Mouse (Mus musculus) thymus, postnatal 36 days (tissue): ENCODE measurements around the gene Anapc13.

ENCODE experiments used
- DNase-seq, 2 experiments: peaks; one replicate each; pipeline ENCODE4 v3.0.0; 2022; ENCODE audit warnings: mixed read lengths in 2 of 2

Gene Anapc13

DNA sequence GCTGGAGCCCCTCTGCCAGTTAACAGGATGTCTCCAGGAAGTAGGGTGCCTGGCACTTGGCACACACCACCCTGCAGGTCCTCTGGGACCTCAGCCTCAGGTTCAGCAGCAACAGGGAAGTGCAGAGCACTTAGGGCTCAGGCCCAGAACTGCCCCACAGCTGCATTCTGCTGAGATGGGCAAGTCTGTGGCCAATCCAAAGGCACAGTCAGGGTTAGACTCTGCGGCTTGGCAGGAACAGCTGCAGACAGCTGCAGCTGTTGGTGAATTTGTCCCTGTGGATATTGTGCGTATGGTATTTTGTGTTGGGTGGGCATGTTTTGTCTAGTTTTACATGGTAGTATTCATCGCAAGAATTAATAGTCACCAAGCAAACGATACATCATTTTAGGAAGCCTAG, 6.1 kb downstream of the Anapc13 start:
- no peak for DNase-seq

DNA sequence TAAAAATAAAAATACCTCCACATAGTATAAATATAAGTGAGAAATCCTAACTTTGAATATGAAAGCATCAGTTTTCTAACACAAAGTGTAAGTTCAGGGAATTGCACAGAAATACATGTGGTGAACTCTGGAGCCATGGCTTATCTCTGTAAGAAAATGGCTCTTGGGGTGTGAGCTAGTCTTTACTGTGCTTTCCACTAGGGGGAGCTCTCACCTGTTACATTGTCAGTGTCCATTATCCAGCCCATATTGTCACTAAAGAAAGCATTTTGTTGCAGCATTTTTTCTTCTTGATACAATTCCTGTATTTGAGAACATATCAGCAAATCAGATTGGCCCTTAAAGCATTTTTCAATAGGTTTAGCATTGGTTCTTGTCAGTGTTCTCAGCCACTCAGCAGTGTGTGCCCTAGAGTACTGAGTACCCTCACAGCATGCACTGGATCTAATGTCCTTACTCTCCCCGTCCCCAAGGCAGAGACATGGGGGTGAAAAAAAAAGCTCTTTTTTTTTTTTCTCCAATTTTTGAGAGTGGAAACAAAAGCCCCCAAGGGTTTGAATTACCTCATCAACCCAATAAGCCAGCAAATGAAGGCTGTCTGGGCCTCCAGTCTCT, 6.9 kb downstream of the Anapc13 start:
- DNase-seq, result peak in 1 of 2 experiments; percentile 18

DNA sequence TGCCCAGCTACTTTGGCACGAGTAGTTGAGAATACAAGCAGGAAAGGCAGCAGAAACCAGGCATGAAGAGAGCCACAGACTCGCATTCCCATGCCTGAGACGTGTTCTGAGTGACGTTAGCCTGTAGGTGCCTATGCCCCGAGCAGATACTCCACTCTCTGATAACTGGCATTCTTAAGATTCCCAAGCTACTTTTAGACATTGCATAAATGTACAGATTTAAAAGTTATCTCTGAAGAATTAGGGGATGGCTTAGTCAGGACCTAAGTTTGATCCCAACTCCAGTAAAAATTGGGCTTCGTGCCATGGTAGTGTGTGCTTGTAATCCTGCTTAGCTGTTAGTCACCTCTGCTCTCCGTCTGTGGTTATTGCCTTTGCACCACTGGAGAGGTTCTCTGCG, 8.4 kb downstream of the Anapc13 start:
- DNase-seq, result no peak

DNA sequence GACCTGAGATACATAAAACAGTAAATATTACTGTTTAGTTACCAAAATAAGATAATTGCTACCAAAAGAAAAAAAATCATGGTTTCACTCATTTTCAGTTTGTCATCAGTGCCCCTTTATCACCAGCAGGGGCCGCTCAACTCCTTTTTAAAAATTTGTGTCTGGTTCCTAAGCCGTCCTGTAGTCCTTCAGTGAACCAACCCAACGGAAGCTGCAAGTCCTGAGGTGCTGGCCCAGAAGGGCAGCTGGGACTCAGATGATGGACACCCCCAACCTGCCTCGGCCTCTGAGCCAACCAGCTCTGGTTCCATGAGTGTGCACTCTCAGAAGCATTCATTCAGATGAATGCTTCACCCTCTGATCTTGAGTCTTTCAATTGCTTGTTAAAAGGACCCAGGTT, 10.5 kb downstream of the Anapc13 start:
- peak; percentile 22 to 29 for DNase-seq

DNA sequence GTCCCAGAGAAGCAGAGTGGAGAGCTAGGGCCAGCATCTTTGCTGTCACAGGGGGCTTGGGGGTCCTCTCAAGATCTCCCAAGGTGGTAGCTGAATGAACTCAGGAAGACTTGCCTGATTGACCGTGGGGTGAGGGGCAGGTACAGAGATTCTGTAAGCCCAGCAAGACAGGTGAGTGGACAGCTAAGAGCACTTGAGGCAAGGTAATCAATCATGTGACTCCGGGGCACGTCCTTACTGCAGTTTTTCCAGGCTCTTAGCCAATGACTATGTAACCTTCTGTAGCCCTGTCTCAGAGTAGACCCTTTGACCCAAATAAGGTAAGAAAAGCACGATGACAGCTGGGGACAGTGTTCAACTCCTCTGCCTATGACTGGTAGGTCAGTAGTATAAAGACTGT, 11.0 kb downstream of the Anapc13 start:
- DNase-seq, result no peak

DNA sequence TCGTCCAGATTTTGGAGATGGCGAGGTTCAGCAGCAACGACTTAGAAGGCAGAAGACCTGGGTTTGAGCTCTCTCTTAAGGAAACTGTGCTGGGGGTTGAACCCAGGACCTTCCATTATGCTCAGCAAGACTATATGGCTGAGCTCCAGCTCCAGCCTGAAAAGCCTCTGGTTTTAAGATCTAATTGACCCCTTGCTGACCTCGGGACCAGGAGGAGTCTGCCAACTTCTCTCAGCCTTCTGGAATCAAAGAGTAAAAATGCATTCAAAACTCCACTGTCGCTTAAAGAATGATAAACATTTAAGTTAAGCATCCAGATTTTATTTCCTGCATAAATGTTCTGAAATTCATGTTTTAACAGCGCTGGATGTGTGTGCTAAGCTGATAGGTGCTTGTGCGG, 12.9 kb downstream of the Anapc13 start:
- DNase-seq, result no peak

DNA sequence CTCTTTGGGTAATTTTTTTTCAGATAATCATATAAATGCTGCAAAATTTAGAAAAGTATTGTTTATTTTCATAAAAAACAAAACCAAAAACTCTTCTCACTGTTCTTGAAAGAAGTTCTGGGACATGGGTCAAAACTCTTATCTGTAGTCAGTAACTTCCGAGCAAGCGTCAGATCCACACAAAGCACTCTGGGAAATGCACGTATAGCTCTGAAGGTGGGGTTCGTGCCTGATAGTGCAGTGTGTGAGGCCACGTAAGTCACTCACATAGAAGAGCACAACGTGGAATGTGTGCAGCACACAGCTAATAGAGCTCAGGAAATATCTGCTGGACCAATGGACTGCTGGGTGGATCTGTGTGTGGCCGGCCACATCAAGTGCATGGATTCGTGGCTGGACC, 13.4 kb downstream of the Anapc13 start:
- no peak for DNase-seq

DNA sequence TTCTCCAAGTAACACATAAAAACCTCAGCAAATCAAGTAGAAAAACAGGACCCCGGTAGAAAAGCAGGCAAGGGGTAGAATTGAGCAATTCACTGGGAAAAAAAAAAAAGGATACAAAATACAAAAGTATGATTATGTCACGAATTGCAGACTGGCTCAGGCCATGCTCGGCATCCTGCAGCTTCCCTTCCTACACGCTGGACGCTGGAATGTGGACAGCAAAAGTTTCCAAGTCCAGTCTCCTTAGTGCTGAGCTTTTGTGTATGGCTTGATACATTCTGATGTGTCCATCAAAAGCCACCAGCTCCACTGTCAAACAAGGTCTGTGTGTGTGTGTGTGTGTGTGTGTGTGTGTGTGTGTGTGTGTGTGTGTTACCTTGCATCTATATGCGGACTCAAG, 15.4 kb downstream of the Anapc13 start:
- no peak for DNase-seq

DNA sequence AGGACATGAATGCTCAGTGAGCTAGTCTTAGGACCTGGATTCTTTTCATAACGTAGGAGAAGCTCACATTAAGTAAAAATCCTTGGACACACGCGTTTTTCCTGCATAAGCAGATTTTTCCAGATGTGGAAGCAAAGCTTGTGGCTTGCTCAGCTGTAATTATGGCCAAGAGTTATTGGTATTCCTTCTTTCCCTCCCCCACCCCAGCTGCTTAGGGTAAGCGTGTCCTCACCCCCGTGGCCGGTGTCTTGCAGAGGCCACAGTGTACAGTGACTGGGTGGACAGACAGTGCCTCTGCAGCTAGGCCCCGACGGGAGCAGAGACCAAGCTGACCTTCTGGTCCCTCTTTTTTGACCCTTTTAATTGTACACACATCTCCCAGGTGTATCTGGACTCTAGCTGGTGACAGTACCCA, 17.0 kb downstream of the Anapc13 start:
- DNase-seq, result no peak

DNA sequence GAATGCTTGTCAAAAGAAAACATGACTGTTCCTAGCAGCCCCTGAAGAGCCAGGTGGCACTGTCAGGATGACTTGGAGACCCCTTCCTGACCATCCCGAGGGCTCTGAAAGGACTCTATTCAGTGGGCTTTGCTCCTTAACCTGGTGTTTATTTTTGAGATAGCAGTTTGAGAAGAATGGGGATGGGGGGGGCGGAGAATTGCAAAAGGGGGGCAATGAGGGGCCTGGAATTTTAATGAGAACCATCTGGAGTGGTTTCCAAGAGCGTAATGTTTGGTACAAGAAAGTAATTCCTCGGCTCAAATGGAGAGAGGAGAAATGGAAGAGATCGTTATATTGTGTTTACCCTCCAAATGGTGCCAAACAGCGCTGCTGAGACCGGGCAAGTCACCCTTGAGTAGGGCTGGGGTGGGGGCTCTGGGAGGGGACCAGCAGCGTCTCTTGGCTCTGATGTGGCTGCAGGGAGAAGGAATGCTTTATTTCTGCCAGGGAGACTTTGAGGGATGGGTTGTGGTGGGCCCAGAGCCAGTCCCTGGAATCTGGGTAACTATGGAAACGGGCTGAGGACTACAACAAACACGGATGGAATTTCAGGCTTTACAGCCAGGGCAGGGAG, 17.5 kb downstream of the Anapc13 start:
- no peak for DNase-seq

DNA sequence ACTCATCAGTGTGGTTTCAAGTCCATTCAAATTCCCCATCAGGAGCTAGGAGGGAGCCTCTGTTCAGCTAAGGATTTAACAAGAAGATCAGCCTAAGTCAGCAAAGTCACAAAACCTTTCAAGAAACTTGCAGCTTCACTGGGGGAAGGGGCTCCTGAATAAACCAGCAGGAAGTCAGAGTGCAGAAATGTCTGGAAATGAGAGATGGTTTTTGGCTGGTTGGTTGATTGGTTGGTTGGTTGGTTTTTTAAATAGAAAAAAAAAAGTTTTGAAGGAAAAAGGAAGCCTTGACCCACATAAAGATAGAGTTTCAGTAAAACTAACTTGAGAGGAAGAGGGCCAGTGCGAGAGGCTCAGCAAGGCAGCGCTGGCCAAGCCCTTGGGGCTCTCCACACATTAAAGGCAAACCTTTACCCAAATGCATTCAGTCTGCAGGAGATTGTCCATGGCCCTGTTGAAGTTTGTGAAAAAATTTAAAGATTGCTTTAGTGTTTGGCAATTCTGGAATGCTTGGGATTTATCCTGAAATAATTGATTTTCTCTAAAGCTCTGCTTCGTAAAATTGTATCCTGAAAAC, 19.1 kb downstream of the Anapc13 start:
- no peak for DNase-seq

DNA sequence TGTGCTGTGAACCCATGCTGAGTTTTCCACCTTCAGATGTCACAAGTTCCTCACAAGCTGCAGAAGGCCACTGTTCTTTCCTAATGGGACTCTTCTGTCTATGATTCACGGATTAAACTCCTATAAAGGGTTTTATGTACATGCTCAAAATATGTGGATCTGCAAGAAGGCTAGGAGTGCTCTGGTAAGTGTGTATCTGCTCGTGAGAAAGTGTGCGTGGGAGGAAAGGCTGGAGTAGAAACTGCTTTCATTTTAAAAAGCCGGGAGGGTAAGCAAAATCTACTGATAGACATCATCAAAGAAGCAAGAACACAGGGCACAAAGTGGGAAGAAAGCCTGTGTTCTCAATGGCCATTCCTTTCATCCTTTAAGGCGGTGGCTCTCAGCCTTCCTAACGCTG, 20.9 kb downstream of the Anapc13 start:
- DNase-seq, result no peak

DNA sequence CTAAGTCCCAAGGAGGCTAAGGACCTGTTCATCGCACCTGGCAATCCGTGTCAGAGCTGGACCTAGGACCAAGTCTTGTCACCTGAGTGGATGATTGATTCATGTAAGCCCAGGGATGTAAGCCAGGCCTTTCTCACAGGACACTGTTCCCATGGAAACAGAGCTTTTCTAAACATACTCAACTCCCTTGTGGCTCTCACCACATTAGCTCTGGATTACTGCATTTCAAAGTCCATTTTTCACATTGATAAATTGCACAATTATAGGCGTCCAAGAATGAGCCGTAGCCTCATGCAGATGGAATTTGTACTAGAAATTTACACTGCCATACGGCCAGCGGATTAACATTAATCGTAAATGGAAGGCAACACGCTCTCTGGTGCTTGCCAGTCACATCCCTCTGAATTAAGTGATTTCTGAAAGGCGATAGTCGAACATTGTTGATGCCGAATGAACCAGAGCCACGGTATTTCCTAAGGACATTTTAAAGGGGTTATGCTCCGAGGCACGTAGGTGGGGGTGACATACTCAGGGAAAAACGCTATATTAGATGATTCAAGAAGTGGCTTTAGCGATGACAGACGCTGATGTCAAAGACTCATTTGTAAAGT, 23.9 kb downstream of the Anapc13 start:
- DNase-seq, result no peak

DNA sequence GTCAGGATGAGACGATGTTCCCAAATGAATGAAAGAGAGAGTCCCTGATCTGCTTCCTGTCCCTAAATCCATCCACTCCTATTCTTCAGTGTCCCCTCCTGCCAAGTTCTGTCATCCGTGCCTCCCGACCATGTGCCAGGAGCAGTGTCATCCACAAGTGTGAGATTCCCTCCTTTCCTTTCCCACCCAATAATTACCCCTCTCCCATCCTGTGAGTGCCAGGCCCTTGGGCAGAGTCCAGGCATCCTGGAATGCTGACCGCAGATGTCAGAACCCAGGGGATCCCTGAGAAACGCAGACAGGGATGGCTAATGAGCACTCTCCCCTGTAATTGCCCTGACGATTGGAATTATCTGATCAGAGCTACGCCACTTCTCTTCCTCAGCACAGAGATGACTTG, 24.5 kb downstream of the Anapc13 start:
- no peak for DNase-seq

DNA sequence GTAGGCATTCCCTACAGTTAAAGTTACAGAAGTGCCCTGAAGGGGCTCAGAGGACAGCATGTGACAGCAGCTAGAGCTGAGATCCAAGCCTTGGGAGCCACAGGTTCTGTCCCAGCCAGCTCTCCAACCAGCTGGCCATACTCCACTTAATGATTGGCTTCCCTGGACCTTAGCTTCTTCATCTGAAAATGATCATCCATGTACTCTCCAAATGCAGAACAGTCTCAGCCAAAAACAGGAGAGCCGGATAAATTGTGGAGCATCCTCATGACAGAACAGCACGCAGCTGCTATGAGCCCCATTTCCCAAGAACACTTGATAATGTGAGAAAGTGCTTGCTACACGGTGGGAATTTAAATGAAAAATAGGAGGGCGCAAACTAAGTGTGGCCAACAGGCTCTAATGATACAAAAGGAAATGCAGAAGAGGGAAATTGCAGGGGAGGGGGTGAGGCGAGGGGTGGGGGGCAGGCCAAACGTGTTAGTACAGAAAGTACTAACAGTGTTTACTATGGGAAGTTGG, 25.2 kb downstream of the Anapc13 start:
- DNase-seq, result no peak

DNA sequence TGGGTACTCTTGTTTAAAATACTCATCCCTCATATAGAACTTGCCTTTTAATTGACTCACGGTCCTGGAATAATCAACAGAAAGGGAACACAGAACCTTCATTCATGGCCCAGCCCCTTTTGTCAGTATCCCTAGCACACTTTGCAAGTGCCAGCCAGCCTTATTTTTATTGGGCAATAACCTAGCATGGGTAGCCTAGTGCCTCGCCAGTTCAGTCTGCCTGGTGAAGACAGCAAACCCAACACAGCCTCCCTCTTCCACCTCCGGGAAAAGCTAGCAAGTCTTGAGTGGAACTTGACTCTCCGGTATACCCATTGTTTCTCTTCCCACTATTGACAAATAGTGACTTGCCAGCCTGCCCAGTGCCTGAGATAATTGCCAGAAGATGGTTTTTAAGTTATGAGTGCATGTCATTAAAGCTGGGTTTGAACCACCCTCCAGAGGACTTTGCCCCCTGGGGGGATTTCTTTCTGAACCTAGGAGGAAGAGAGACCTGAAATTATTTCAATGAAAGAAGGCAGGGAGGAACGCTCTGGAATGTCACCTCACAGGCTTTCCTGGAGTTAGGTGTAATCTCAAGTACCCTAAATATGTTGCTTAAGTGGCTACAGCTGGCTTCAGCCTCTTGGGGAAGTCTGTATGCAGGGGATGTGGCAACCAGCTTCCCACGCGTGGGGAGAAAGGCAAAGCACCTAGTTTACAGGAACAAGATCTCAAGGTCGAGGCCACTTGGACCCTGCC, 30.4 kb downstream of the Anapc13 start:
- DNase-seq, result no peak

DNA sequence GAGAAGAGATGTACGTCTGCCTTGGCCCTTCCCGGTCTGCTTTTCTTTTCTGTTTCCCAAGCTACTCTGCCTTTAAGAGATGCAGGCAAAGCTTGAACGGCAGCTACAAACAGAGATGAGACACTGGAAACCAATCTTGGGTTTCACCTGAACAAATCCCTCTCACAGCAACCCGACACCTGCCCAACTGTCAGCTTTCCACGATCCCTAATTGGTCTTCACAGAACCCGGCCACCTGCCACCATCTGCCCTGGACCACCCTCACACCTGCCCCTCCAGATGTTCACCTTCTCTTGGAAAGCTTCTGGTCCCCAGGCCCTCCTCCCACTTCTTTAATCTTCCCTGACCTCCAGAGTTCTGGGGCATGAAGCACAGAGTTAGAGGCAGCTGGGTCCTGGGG, 42.0 kb downstream of the Anapc13 start:
- DNase-seq, result no peak

DNA sequence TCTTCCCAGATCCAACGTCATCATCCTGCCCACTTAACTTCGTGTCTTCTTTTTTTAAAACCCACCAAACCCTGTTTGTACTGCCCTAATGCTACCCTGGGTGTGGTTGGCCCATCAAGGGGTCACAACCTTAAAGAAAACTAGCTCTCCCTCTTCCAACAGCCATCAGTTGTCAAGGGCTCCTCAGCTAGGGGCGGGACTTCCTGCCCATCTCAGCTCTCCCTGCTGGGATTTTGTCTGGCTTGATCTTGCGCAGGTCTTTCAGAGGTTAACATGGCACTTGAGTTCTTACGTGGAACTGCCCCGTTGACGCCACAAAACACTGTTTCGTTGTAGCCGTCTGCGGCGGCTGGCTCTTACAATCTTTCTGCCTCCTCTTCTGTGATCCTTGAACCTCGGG, 42.8 kb downstream of the Anapc13 start:
- DNase-seq, result no peak

DNA sequence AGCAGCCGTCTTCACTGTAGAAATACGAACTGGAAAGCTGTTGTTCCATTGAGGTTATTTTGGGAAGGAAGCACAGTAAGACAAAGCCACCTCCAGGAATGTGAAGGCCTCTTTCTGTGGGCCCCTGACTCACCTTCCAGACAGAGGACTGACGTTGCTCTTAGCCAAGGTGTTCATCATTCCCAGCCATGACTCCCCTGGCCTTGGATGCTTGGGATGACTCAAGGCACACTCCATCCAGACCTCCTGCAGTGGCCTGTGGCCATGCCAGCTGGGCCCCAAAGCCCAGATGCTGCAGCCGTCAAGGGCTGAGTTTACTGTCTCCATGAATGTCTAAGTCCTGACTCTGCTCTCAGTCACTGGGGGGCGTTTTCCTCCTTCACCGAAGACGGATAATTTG, 47.3 kb downstream of the Anapc13 start:
- no peak for DNase-seq

DNA sequence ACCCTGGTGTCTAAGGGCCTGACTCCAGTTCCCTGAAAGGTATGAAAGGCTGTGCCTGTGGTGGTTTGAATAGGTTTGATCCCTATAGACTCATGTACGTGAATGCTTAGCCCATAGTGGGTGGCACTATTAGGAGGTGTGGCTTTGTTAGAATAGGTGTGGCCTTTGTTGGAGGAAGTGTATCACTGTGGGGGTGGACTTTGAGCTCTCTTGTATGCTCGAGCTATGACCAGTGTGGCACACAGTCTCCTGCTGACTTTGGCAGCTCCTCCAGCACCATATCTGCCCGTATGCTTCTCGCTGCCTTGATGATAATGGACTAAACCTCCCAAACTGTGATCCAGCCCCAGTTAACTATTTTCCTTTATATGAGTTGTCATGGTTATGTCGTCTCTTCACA, 49.8 kb downstream of the Anapc13 start:
- DNase-seq, result no peak

DNA sequence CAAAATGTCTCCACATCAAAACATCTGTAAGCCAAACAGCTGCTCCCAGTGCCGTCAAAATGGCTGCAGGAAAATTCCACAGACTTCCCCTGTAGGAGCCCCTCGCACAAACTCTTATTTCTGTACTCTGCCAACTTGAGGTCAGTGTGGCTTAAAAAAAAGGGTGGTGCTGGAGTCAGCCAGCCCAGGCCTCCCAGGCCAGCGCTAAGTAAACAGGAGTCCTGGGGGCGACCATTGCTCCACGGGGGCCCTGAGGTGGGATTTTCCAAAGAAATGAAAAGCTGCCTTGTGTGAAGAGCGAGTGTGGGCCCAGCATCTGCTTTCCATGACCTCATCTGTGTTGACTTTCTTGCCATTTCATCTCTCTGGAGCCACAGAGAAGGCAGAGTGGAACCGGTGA, 55.4 kb downstream of the Anapc13 start:
- DNase-seq, result no peak
